Mouse (Mus musculus) stomach, postnatal 0 days (tissue): ENCODE measurements around the gene Mycn.
A peak's percentile ranks its signal among the peaks of the same experiment; 100 is the strongest.

Source experiments
- CTCF ChIP-seq: IDR thresholded peaks from 2 replicates; pipeline ENCODE4 v1.5.1; 2016; ENCODE audit warnings: antibody characterized with exemption, low read depth, mild to moderate bottlenecking, moderate library complexity
- EP300 ChIP-seq: optimal IDR thresholded peaks from 2 replicates; pipeline ENCODE3; 2016; ENCODE audit warnings: antibody characterized with exemption

- peak; percentile 86 for TF ChIP-seq CTCF
- TF ChIP-seq EP300 = no peak
Observed at GRCm38 (mm10) chr12:12942364-12943050, 793 bp upstream of the Mycn start.
